22 mouse cellular contexts compared by ENCODE assay signal in genomic region chrX:10535450-10535849, GRCm38 (mm10). TPM values are rescaled to one million over a fixed set of nuclear protein-coding genes. Genes with fewer than 3 reads are reported as not detected.
DNase-seq lines count a peak whose midpoint lies in the region; ATAC-seq lines count a peak whose summit lies in the region.
"Had no signal": no experiment of that assay in that cellular context is flagged by ENCODE, and none has a peak within 500 bp of the region (broad histone marks: within the 10 kb centered on the region; RNA-seq: fewer than 3 reads in every experiment).

No protein-coding gene starts in this region.

- no peak overlapping the region for H3K9ac ChIP-seq in forebrain, embryonic 14.5 days (ENCODE audit: low read length)
- H3K9ac ChIP-seq in forebrain, embryonic 16.5 days (replicated peaks; ENCODE audit: low read depth, low read length), result no peak overlapping the region
- no peak overlapping the region for H3K9ac ChIP-seq in midbrain, embryonic 11.5 days (ENCODE audit: low read length)
- no peak overlapping the region for H3K9ac ChIP-seq in midbrain, embryonic 16.5 days (ENCODE audit: low read depth, low read length)
- no peak overlapping the region for H3K9ac ChIP-seq in midbrain, embryonic 12.5 days (replicated peaks)
- H3K9ac ChIP-seq: embryonic facial prominence, embryonic 15.5 days; hindbrain, embryonic 15.5 days; intestine, embryonic 15.5 days; limb, embryonic 12.5 days; liver, postnatal 0 days had no signal

- no peaks in the 10 kb centered on the region for H3K27me3 ChIP-seq in forebrain, embryonic 14.5 days (replicated peaks; ENCODE audit: control insufficient read depth, insufficient read depth, low read length)
- no peaks in the 10 kb centered on the region for H3K27me3 ChIP-seq in forebrain, embryonic 16.5 days (replicated peaks; ENCODE audit: control insufficient read depth, insufficient read depth, low read length)
- H3K27me3 ChIP-seq in midbrain, embryonic 11.5 days (ENCODE audit: control insufficient read depth, insufficient read depth, low read length), result no peaks in the 10 kb centered on the region
- H3K27me3 ChIP-seq in midbrain, embryonic 16.5 days (ENCODE audit: control insufficient read depth, insufficient read depth, low read depth, low read length), result no peaks in the 10 kb centered on the region
- no peaks in the 10 kb centered on the region for H3K27me3 ChIP-seq in midbrain, embryonic 12.5 days
- H3K27me3 ChIP-seq: embryonic facial prominence, embryonic 15.5 days; hindbrain, embryonic 15.5 days; intestine, embryonic 15.5 days; limb, embryonic 12.5 days had no signal

- H3K4me1 ChIP-seq in forebrain, embryonic 14.5 days (ENCODE audit: control insufficient read depth, insufficient read depth, low read length), result 0 out of 2 replicates have a peak, but pooled peaks cover 4% of the 10 kb centered on the region
- no peaks in the 10 kb centered on the region for H3K4me1 ChIP-seq in forebrain, embryonic 16.5 days (replicated peaks; ENCODE audit: control insufficient read depth, insufficient read depth, low read length)
- peaks cover 6% of the 10 kb centered on the region; the same call in 1 of the 2 replicates for H3K4me1 ChIP-seq in midbrain, embryonic 11.5 days (ENCODE audit: control insufficient read depth, insufficient read depth, low read length)
- H3K4me1 ChIP-seq in midbrain, embryonic 16.5 days (ENCODE audit: control insufficient read depth, insufficient read depth, low read length), result peaks cover 4% of the 10 kb centered on the region
- H3K4me1 ChIP-seq in midbrain, embryonic 12.5 days, result peaks cover 5% of the 10 kb centered on the region; the same call in 1 of the 2 replicates
- H3K4me1 ChIP-seq: embryonic facial prominence, embryonic 15.5 days; limb, embryonic 12.5 days had no signal

- no peak overlapping the region for H3K27ac ChIP-seq in forebrain, embryonic 14.5 days (ENCODE audit: low read depth, low read length)
- H3K27ac ChIP-seq in forebrain, embryonic 16.5 days (ENCODE audit: low read length), result no peak overlapping the region
- H3K27ac ChIP-seq in midbrain, embryonic 11.5 days (ENCODE audit: low read depth, low read length), result no peak overlapping the region
- H3K27ac ChIP-seq in midbrain, embryonic 16.5 days (ENCODE audit: low read length), result no peak overlapping the region
- no peak overlapping the region for H3K27ac ChIP-seq in midbrain, embryonic 12.5 days (replicated peaks)
- H3K27ac ChIP-seq: embryonic facial prominence, embryonic 15.5 days; hindbrain, embryonic 15.5 days; intestine, embryonic 15.5 days; layer of hippocampus, adult 2 months; limb, embryonic 12.5 days; macrophage had no signal

- WGBS in forebrain, embryonic 14.5 days, result 15% methylated on average over 2 of the region's 2 CpGs
- 9% methylated on average over 2 of the region's 2 CpGs for WGBS in forebrain, embryonic 16.5 days
- WGBS in midbrain, embryonic 11.5 days, result 18% methylated on average over 2 of the region's 2 CpGs
- WGBS in midbrain, embryonic 16.5 days, result 6% methylated on average over 2 of the region's 2 CpGs
- WGBS in midbrain, embryonic 12.5 days, result 12% methylated on average over 2 of the region's 2 CpGs

- H3K9me3 ChIP-seq in forebrain, embryonic 14.5 days (replicated peaks; ENCODE audit: control insufficient read depth, low read length), result no peaks in the 10 kb centered on the region
- H3K9me3 ChIP-seq in forebrain, embryonic 16.5 days (ENCODE audit: control insufficient read depth, low read length), result no peaks in the 10 kb centered on the region
- no peaks in the 10 kb centered on the region for H3K9me3 ChIP-seq in midbrain, embryonic 11.5 days (ENCODE audit: control insufficient read depth, low read length)
- H3K9me3 ChIP-seq in midbrain, embryonic 16.5 days (replicated peaks; ENCODE audit: control insufficient read depth, low read length, poor library complexity, severe bottlenecking), result no peaks in the 10 kb centered on the region
- no peaks in the 10 kb centered on the region for H3K9me3 ChIP-seq in midbrain, embryonic 12.5 days
- H3K9me3 ChIP-seq: embryonic facial prominence, embryonic 15.5 days; hindbrain, embryonic 15.5 days; intestine, embryonic 15.5 days; limb, embryonic 12.5 days had no signal

- ATAC-seq in forebrain, embryonic 14.5 days, result no peak; the same call in 1 of the 2 replicates
- no peak for ATAC-seq in forebrain, embryonic 16.5 days
- ATAC-seq in midbrain, embryonic 11.5 days (ENCODE audit: low FRiP score), result peak; percentile 71
- no peak; the same call in 1 of the 2 replicates for ATAC-seq in midbrain, embryonic 16.5 days
- peak; percentile 52; the same call in 1 of the 2 replicates for ATAC-seq in midbrain, embryonic 12.5 days (ENCODE audit: low FRiP score, low read depth)
- ATAC-seq: intestine, embryonic 15.5 days; liver, postnatal 0 days; lung, postnatal 0 days had no signal

- H3K4me2 ChIP-seq in forebrain, embryonic 14.5 days (ENCODE audit: low read length), result no peak overlapping the region
- no peak overlapping the region for H3K4me2 ChIP-seq in forebrain, embryonic 16.5 days (ENCODE audit: low read length)
- no peak overlapping the region for H3K4me2 ChIP-seq in midbrain, embryonic 11.5 days
- no peak overlapping the region for H3K4me2 ChIP-seq in midbrain, embryonic 16.5 days (ENCODE audit: low read length)
- H3K4me2 ChIP-seq in midbrain, embryonic 12.5 days (replicated peaks), result no peak overlapping the region
- H3K4me2 ChIP-seq: embryonic facial prominence, embryonic 15.5 days; heart, embryonic 11.5 days; hindbrain, embryonic 15.5 days; intestine, embryonic 15.5 days; limb, embryonic 12.5 days; liver, embryonic 11.5 days had no signal

- intact Hi-C loops in left cerebral cortex, postnatal 25 days (cut with DNase I), result loop anchor here (5.0 kb wide), 1 partner anchor 43 kb away; no protein-coding TSS in a partner anchor

- DNase-seq in forebrain, embryonic 14.5 days (ENCODE audit: low spot score), result peak; percentile 42
- DNase-seq in midbrain, embryonic 11.5 days (ENCODE audit: low spot score, missing footprints), result peak; percentile 87
- peak; percentile 70 for DNase-seq in retina, postnatal 1 day
- DNase-seq in left cerebral cortex, postnatal 25 days (ENCODE audit: low spot score in 2 of 2), result no peak
- DNase-seq in gastrocnemius, adult 18-20 months (ENCODE audit: low spot score), result no peak
- DNase-seq: adrenal gland, postnatal 14 days; cerebellum, adult 9-10 months; kidney, adult 8-10 months; kidney, postnatal 10 days; liver, postnatal 0 days had no signal

- no peak overlapping the region for H3K4me3 ChIP-seq in forebrain, embryonic 14.5 days (ENCODE audit: low read depth, low read length)
- no peak overlapping the region for H3K4me3 ChIP-seq in forebrain, embryonic 16.5 days (replicated peaks; ENCODE audit: low read length)
- H3K4me3 ChIP-seq in midbrain, embryonic 11.5 days (ENCODE audit: low read depth, low read length), result no peak overlapping the region
- no peak overlapping the region for H3K4me3 ChIP-seq in midbrain, embryonic 16.5 days (ENCODE audit: low read depth, low read length)
- no peak overlapping the region for H3K4me3 ChIP-seq in midbrain, embryonic 12.5 days
- H3K4me3 ChIP-seq: embryonic facial prominence, embryonic 15.5 days; hindbrain, embryonic 15.5 days; intestine, embryonic 15.5 days; layer of hippocampus, adult 2 months; limb, embryonic 12.5 days had no signal

- no peaks in the 10 kb centered on the region for H3K36me3 ChIP-seq in forebrain, embryonic 14.5 days (ENCODE audit: control insufficient read depth, insufficient read depth, low read length)
- H3K36me3 ChIP-seq in forebrain, embryonic 16.5 days (ENCODE audit: control insufficient read depth, insufficient read depth), result no peaks in the 10 kb centered on the region
- H3K36me3 ChIP-seq in midbrain, embryonic 11.5 days (ENCODE audit: control insufficient read depth, insufficient read depth, low read length), result no peaks in the 10 kb centered on the region
- H3K36me3 ChIP-seq in midbrain, embryonic 16.5 days (ENCODE audit: control insufficient read depth, insufficient read depth, low read length), result no peaks in the 10 kb centered on the region
- no peaks in the 10 kb centered on the region for H3K36me3 ChIP-seq in midbrain, embryonic 12.5 days
- H3K36me3 ChIP-seq: embryonic facial prominence, embryonic 15.5 days; hindbrain, embryonic 15.5 days; intestine, embryonic 15.5 days; limb, embryonic 12.5 days had no signal

RNA-seq across cellular contexts. Expression of gene Tspan7, which starts 50.5 kb away (rescaled TPM):
- polyA plus RNA-seq in forebrain, embryonic 14.5 days (2014; fragmentation: Nextera tagmentation; extraction: Ambion mirVana), result 277 and 328 TPM in 2 replicates
- polyA plus RNA-seq in forebrain, embryonic 16.5 days (2015; fragmentation: Nextera tagmentation; extraction: Ambion mirVana), result 310 and 336 TPM in 2 replicates
- polyA plus RNA-seq in midbrain, embryonic 11.5 days (2014; fragmentation: Nextera tagmentation; extraction: Ambion mirVana), result 74.4 and 74.5 TPM in 2 replicates
- 471 and 549 TPM in 2 replicates for polyA plus RNA-seq in midbrain, embryonic 16.5 days (2015; fragmentation: Nextera tagmentation; extraction: Ambion mirVana)
- 76.7 and 93.1 TPM in 2 replicates for polyA plus RNA-seq in midbrain, embryonic 12.5 days (2016; fragmentation: Nextera tagmentation; extraction: Ambion mirVana)
- total RNA-seq in left cerebral cortex, postnatal 25 days (2021), result 1,000 to 10,000 TPM; 1,390 to 1,508 TPM
- 100 to 1,000 TPM; 114 TPM for total RNA-seq in gastrocnemius, adult 18-20 months (2021)

Comparison
In these comparisons a context has a peak if more than half of its experiments do, and no peak if none do; other contexts are left out.
1. ATAC-seq: peak in midbrain, embryonic 11.5 days (single experiment) and midbrain, embryonic 12.5 days (single experiment); none in forebrain, embryonic 14.5 days (single experiment), forebrain, embryonic 16.5 days (single experiment) and midbrain, embryonic 16.5 days (single experiment).
2. DNase-seq: peak in forebrain, embryonic 14.5 days (single experiment), midbrain, embryonic 11.5 days (single experiment) and retina, postnatal 1 day (single experiment); none in left cerebral cortex, postnatal 25 days (0 of 2) and gastrocnemius, adult 18-20 months (single experiment).